Mouse (Mus musculus) myocyte (in vitro differentiated cells): ENCODE results near the gene Actl6a.

Source experiments
- E2F4 ChIP-seq: IDR thresholded peaks from one replicate; pipeline ENCODE4 v1.6.1; 2011; ENCODE audit warnings: mild to moderate bottlenecking, control low read depth, moderate library complexity; ENCODE audit not compliant: insufficient read depth
- MAX ChIP-seq: IDR thresholded peaks from one replicate; pipeline ENCODE4 v1.6.1; 2011; ENCODE audit warnings: low read depth, mild to moderate bottlenecking, control low read depth
- POLR2A ChIP-seq: IDR thresholded peaks from one replicate; pipeline ENCODE4 v1.6.1; 2011; ENCODE audit warnings: low read depth, mild to moderate bottlenecking, control low read depth, moderate library complexity; ENCODE audit not compliant: insufficient read length
- POLR2AphosphoS2 ChIP-seq: IDR thresholded peaks from one replicate; pipeline ENCODE4 v1.6.1; 2011; ENCODE audit warnings: low read depth, control low read depth; ENCODE audit not compliant: insufficient read length
- TCF12 ChIP-seq: IDR thresholded peaks from one replicate; pipeline ENCODE4 v1.6.1; 2011; ENCODE audit warnings: mild to moderate bottlenecking, control low read depth; ENCODE audit not compliant: poor library complexity, insufficient read depth, severe bottlenecking
- TCF3 ChIP-seq: IDR thresholded peaks from one replicate; pipeline ENCODE4 v1.6.1; 2011; ENCODE audit warnings: low read depth, control low read depth; ENCODE audit not compliant: insufficient read length
- USF1 ChIP-seq: IDR thresholded peaks from one replicate; pipeline ENCODE4 v1.6.1; 2011; ENCODE audit warnings: low read depth, mild to moderate bottlenecking, control low read depth, moderate library complexity

DNA sequence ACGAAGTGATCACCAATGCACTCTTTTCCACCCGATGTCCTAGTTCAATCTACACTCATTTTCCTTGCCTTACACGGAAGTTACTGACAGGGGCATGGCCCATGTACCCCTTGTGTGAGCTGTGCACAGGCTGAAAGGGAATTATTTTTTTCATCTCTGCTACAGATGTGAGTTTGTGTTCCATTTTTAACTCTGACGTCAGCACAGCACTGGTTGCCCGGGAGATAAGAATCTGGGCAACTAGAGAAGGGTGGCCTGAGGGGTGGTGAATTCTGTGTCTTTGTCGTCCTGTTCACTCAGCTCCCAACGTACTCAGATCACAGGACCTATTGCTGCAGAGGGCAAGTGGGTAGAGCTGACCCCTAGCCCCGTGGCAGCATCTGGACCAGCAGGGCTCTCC lies 45.8 kb upstream of the Actl6a start:
- no peak for TF ChIP-seq POLR2A
- TF ChIP-seq MAX: no peak
- TF ChIP-seq E2F4: no peak
- no peak for TF ChIP-seq USF1
- TF ChIP-seq TCF3: no peak
- TF ChIP-seq POLR2AphosphoS2: no peak
- TF ChIP-seq TCF12: no peak
